32 mouse cellular contexts compared by ENCODE assay signal in genomic region chr9:14009451-14009850, GRCm38 (mm10).
DNase-seq lines count a peak whose midpoint lies in the region; ATAC-seq and TF ChIP-seq lines count a peak whose summit lies in the region.
"Had no signal": no experiment of that assay in that cellular context is flagged by ENCODE, and none has a peak within 500 bp of the region (broad histone marks: within the 10 kb centered on the region; RNA-seq: fewer than 3 reads in every experiment).

No protein-coding gene starts in this region.

- no peak overlapping the region for H3K4me2 ChIP-seq in limb, embryonic 13.5 days (replicated peaks)
- H3K4me2 ChIP-seq in forebrain, embryonic 16.5 days (ENCODE audit: low read length) = no peak overlapping the region
- no peak overlapping the region for H3K4me2 ChIP-seq in midbrain, postnatal 0 days (ENCODE audit: low read depth, low read length, poor library complexity, severe bottlenecking)
- H3K4me2 ChIP-seq: heart, embryonic 11.5 days; hindbrain, embryonic 12.5 days; liver, embryonic 12.5 days; midbrain, embryonic 12.5 days; neural tube, embryonic 13.5 days had no signal

- H3K27ac ChIP-seq in limb, embryonic 13.5 days = peak overlapping the region; percentile 66
- no peak overlapping the region for H3K27ac ChIP-seq in forebrain, embryonic 16.5 days (ENCODE audit: low read length)
- H3K27ac ChIP-seq in midbrain, postnatal 0 days (ENCODE audit: low read depth, low read length) = no peak overlapping the region
- H3K27ac ChIP-seq: gastrocnemius, adult 2 months; hindbrain, embryonic 12.5 days; hindbrain, postnatal 0 days; liver, embryonic 12.5 days; midbrain, embryonic 12.5 days; neural tube, embryonic 13.5 days; stomach, postnatal 0 days had no signal

- WGBS in limb, embryonic 13.5 days = 28% methylated on average over 5 of the region's 5 CpGs
- WGBS in forebrain, embryonic 16.5 days = 87% methylated on average over 5 of the region's 5 CpGs
- WGBS in midbrain, postnatal 0 days = 86% methylated on average over 5 of the region's 5 CpGs

- no peak for TF ChIP-seq CTCF in midbrain, postnatal 0 days (IDR thresholded peaks at IDR 0.05)

- peak; percentile 55 for ATAC-seq in limb, embryonic 13.5 days (ENCODE audit: low FRiP score, low read depth)
- no peak for ATAC-seq in forebrain, embryonic 16.5 days
- ATAC-seq in midbrain, postnatal 0 days (ENCODE audit: low FRiP score) = no peak
- ATAC-seq: forebrain, embryonic 14.5 days; hindbrain, postnatal 0 days; intestine, postnatal 0 days; liver, embryonic 12.5 days; Patski had no signal

- H3K36me3 ChIP-seq in limb, embryonic 13.5 days = no peaks in the 10 kb centered on the region
- H3K36me3 ChIP-seq in forebrain, embryonic 16.5 days (ENCODE audit: control insufficient read depth, insufficient read depth) = no peaks in the 10 kb centered on the region
- H3K36me3 ChIP-seq in midbrain, postnatal 0 days (ENCODE audit: insufficient read depth, low read length) = no peaks in the 10 kb centered on the region
- H3K36me3 ChIP-seq: hindbrain, embryonic 12.5 days; liver, embryonic 12.5 days; midbrain, embryonic 12.5 days; neural tube, embryonic 13.5 days had no signal

- no peak overlapping the region for H3K9ac ChIP-seq in limb, embryonic 13.5 days
- no peak overlapping the region for H3K9ac ChIP-seq in forebrain, embryonic 16.5 days (replicated peaks; ENCODE audit: low read depth, low read length)
- no peak overlapping the region for H3K9ac ChIP-seq in midbrain, postnatal 0 days (replicated peaks; ENCODE audit: low read length, poor library complexity, severe bottlenecking)
- H3K9ac ChIP-seq: hindbrain, embryonic 12.5 days; liver, embryonic 12.5 days; liver, postnatal 0 days; midbrain, embryonic 12.5 days; neural tube, embryonic 13.5 days had no signal

- peak; percentile 9 for DNase-seq in embryo, embryonic 11 days
- no peak for DNase-seq in embryo, embryonic 9.5 days (ENCODE audit: extremely low spot score)
- DNase-seq in forelimb bud, embryonic 11.5 days (ENCODE audit: low read depth, low spot score) = peak; percentile 43
- no peak for DNase-seq in spleen, postnatal 10 days (ENCODE audit: low spot score in 2 of 2)
- DNase-seq in midbrain, postnatal 0 days (ENCODE audit: low spot score) = no peak
- DNase-seq: adrenal gland, postnatal 10 days; cerebellum, adult 11 months; cerebellum, adult 9-10 months; gastrocnemius, adult 2 months; gastrocnemius, postnatal 36 days; heart, adult 18-20 months; heart, postnatal 36 days; kidney, adult 9 months; kidney, postnatal 14 days; liver, postnatal 0 days; lung, postnatal 36 days; retina, postnatal 1 day; right cerebral cortex, postnatal 14 days; thymus, adult 18-20 months; thymus, postnatal 25 days had no signal

- no peak overlapping the region for H3K4me3 ChIP-seq in limb, embryonic 13.5 days
- no peak overlapping the region for H3K4me3 ChIP-seq in forebrain, embryonic 16.5 days (replicated peaks; ENCODE audit: low read length)
- H3K4me3 ChIP-seq in midbrain, postnatal 0 days (ENCODE audit: low read depth, low read length) = no peak overlapping the region
- H3K4me3 ChIP-seq: gastrocnemius, adult 2 months; hindbrain, embryonic 12.5 days; liver, embryonic 12.5 days; midbrain, embryonic 12.5 days; neural tube, embryonic 13.5 days had no signal

- 0 out of 2 replicates have a peak, but pooled peaks cover 5% of the 10 kb centered on the region for H3K9me3 ChIP-seq in limb, embryonic 13.5 days
- H3K9me3 ChIP-seq in forebrain, embryonic 16.5 days (ENCODE audit: control insufficient read depth, low read length) = no peaks in the 10 kb centered on the region
- no peaks in the 10 kb centered on the region for H3K9me3 ChIP-seq in midbrain, postnatal 0 days (ENCODE audit: low read length)
- H3K9me3 ChIP-seq: hindbrain, embryonic 12.5 days; midbrain, embryonic 12.5 days; neural tube, embryonic 13.5 days had no signal

- H3K4me1 ChIP-seq in limb, embryonic 13.5 days = peaks cover 21% of the 10 kb centered on the region
- H3K4me1 ChIP-seq in forebrain, embryonic 16.5 days (replicated peaks; ENCODE audit: control insufficient read depth, insufficient read depth, low read length) = no peaks in the 10 kb centered on the region
- H3K4me1 ChIP-seq in midbrain, postnatal 0 days (ENCODE audit: insufficient read depth, low read length) = no peaks in the 10 kb centered on the region
- H3K4me1 ChIP-seq: hindbrain, embryonic 12.5 days; liver, embryonic 12.5 days; neural tube, embryonic 13.5 days had no signal

- H3K27me3 ChIP-seq in limb, embryonic 13.5 days = no peaks in the 10 kb centered on the region
- H3K27me3 ChIP-seq in forebrain, embryonic 16.5 days (replicated peaks; ENCODE audit: control insufficient read depth, insufficient read depth, low read length) = no peaks in the 10 kb centered on the region
- H3K27me3 ChIP-seq in midbrain, postnatal 0 days (ENCODE audit: insufficient read depth, low read length) = no peaks in the 10 kb centered on the region
- H3K27me3 ChIP-seq: hindbrain, embryonic 12.5 days; liver, embryonic 12.5 days; midbrain, embryonic 12.5 days; neural tube, embryonic 13.5 days; Patski had no signal

Comparison
In these comparisons a context has a peak if more than half of its experiments do, and no peak if none do; other contexts are left out.
1. DNase-seq: peak in embryo, embryonic 11 days (single experiment) and forelimb bud, embryonic 11.5 days (single experiment); none in embryo, embryonic 9.5 days (single experiment), spleen, postnatal 10 days (0 of 2) and midbrain, postnatal 0 days (single experiment).